Mouse (Mus musculus) embryonic facial prominence, embryonic 14.5 days (tissue): ENCODE results near the gene Sort1. TPM values are rescaled to one million over a fixed set of nuclear protein-coding genes. Genes with fewer than 3 reads are reported as not detected.
"Not testable (repeated sequence)": the region's sequence is repeated elsewhere in the genome, so short reads cannot be mapped to it uniquely, and the experiment has no call there.

Source experiments
- ATAC-seq: fragments of 200-750 bp; cut with Nextera tagmentation; 2 replicates; pipeline ENCODE4 v1.8.0; 2017; ENCODE audit warnings: low read depth, moderate number of reproducible peaks, moderate TSS enrichment
- DNase-seq: peaks from one replicate; pipeline ENCODE4 v3.0.0-alpha.2; 2015; ENCODE audit warnings: low spot score
- H3K27ac ChIP-seq: fragments of 300-500 bp; sonication (generic); replicated peaks from 2 replicates; pipeline ENCODE4 v1.5.1; 2014; ENCODE audit warnings: low read depth, mild to moderate bottlenecking, low read length, moderate library complexity
- H3K27me3 ChIP-seq: fragments of 300-500 bp; sonication (generic); replicated peaks from 2 replicates; pipeline ENCODE4 v1.6.1; 2014; ENCODE audit warnings: low read length; ENCODE audit not compliant: control insufficient read depth, insufficient read depth
- H3K36me3 ChIP-seq: fragments of 300-500 bp; sonication (generic); 2 replicates; pipeline ENCODE4 v1.6.1; 2014; ENCODE audit warnings: low read length, mixed read lengths; ENCODE audit not compliant: control insufficient read depth, insufficient read depth
- H3K4me1 ChIP-seq: fragments of 300-500 bp; sonication (generic); 2 replicates; pipeline ENCODE4 v1.6.1; 2014; ENCODE audit warnings: antibody characterized with exemption, low read length; ENCODE audit not compliant: control insufficient read depth, insufficient read depth
- H3K4me2 ChIP-seq: fragments of 300-500 bp; sonication (generic); 2 replicates; pipeline ENCODE4 v1.6.1; 2014; ENCODE audit warnings: low read depth, mild to moderate bottlenecking, low read length, moderate library complexity, mixed read lengths
- H3K4me3 ChIP-seq: fragments of 300-500 bp; sonication (generic); 2 replicates; pipeline ENCODE4 v1.5.1; 2014; ENCODE audit warnings: low read depth, mild to moderate bottlenecking, low read length
- H3K9ac ChIP-seq: fragments of 300-500 bp; sonication (generic); 2 replicates; pipeline ENCODE4 v1.6.1; 2014; ENCODE audit warnings: low read depth, mild to moderate bottlenecking, low read length, moderate library complexity, mixed read lengths
- H3K9me3 ChIP-seq: fragments of 300-500 bp; sonication (generic); 2 replicates; pipeline ENCODE4 v1.6.1; 2016; ENCODE audit warnings: low read length; ENCODE audit not compliant: control insufficient read depth
- WGBS: fragments of 180-500 bp; shearing (Covaris S2); extraction: QIAGEN DNeasy Blood & Tissue Kit; methylation state at CpG from one replicate; pipeline ENCODE4 v1.1.7; 2014; 5-methylcytosine and 5-hydroxymethylcytosine counted together
- polyA plus RNA-seq: library from polyadenylated mRNA; unstranded; fragments of >200 nt; fragmentation: Nextera tagmentation; extraction: Ambion mirVana; gene quantifications from 2 replicates; pipeline ENCODE4 v1.2.1, GENCODE M21; 2014

Gene Sort1
- 16.5 and 18.0 TPM in 2 replicates for polyA plus RNA-seq

DNA sequence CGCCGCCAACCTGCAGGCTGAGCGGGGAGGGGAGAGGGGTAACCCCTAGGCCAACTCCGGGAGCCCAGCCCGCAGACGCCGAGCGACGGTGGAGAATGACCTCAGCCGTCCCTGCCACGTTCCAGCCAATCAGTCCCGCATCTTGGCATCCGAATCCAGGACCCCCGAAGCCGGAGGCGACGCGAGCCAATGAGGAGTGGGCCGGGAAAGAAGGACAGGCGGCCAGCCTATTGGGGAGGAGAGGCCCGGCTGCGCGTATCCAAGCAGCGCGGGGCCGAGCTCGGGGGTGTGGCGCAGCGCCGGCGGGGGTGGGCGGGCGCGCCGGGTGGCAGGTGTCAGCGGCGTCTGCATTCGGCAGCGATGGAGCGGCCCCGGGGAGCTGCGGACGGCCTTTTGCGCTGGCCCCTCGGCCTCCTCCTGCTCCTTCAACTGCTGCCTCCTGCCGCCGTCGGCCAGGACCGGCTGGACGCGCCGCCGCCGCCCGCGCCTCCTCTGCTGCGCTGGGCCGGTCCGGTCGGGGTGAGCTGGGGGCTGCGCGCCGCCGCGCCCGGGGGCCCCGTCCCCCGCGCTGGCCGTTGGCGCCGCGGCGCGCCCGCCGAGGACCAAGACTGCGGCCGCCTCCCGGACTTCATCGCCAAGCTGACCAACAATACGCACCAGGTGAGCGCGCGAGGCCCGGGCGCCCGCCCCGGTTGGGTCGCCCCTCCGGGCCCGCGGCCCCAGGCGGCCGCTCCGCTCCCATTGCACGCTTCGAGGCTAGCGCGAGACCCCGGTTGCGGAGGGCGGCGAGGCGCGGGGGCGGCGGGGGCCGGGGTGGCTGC is at the start of gene Sort1:
TSS of gene Sort1 (plus strand) at position 302 of the 821 bp plus-strand sequence.
- Histone ChIP-seq H3K4me3 (peak within 1 kb of the TSS; percentile 84), H3K36me3 (peaks cover 17% of the 10 kb centered on the region), H3K27ac (peak within 1 kb of the TSS; percentile 85), H3K9me3 (no peaks in the 10 kb centered on the region), H3K4me1 (peaks cover 43% of the 10 kb centered on the region), H3K27me3 (no peaks in the 10 kb centered on the region), H3K9ac (peak within 1 kb of the TSS; percentile 83), H3K4me2 (peak within 1 kb of the TSS; percentile 92)
- peak; percentile 98 for DNase-seq
- WGBS = under 1% methylated on average over 34 of the region's 109 CpGs
- peak; percentile 98 for ATAC-seq

DNA sequence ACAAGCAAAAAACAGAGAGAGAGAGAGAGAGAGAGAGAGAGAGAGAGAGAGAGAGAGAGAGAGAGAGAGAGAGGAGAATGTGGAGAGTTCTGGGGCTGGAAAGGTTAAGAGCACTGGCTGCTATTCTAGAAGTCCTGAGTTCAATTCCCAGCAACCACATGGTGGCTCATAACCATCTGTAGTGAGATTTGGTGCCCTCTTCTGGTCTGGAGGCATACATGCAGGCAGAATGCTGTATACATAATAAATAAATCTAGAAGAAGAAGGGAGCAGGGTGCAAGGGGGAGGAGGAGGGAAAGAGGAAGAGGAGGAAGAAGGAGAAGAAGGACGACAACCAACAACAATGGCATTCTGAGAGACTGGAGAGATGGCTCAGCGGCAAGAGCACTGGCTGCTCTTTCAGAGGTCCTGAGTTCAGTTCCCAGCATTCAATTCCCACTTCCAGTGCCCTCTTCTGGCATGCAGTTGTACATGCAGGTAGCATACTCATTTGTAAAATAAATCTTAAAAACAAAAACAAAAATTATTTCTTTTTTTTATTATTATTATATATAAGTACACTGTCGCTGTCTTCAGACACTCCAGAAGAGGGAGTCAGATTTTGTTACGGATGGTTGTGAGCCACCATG is 46.3 kb upstream of the Sort1 start:
- H3K27me3 ChIP-seq, H3K4me3 ChIP-seq, H3K4me2 ChIP-seq, H3K27ac ChIP-seq, DNase-seq, H3K36me3 ChIP-seq, H3K9ac ChIP-seq, H3K9me3 ChIP-seq, H3K4me1 ChIP-seq, ATAC-seq: not testable (repeated sequence)
- 91% methylated on average over 4 of the region's 4 CpGs for WGBS

DNA sequence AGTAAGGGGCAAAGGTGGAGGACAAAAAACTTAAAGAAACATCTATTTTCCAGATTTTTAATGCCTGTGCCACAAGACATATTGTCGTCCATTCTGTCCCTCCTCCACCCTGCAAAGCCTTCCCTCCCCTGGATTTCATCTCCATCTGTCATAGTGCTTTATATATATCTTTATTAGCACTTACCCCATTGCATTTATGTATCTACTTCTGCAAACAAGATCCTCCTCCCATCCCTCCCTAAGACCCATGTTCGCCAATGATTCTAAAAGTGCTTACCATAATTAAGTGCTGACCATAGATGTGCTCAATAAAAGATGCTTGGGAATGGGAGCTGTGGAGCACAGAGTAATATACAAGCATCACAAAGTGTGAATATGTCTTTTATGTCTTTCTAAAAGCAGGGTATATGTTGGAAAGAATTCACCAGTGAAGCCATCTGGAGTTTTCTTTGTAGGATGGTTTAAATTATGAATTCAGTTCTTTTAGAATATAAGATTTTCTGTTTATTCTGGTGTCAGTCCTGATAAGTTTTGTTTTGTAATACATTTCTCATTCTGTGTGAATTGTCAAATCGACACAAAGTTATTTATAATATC is 42.5 kb upstream of the Sort1 start:
- Histone ChIP-seq H3K4me3 (no peak overlapping the region), H3K27ac (no peak overlapping the region), H3K4me2 (no peak overlapping the region), H3K36me3 (no peaks in the 10 kb centered on the region), H3K9ac (no peak overlapping the region), H3K4me1 (no peaks in the 10 kb centered on the region), H3K27me3 (no peaks in the 10 kb centered on the region), H3K9me3 (no peaks in the 10 kb centered on the region)
- no peak for DNase-seq
- WGBS = 92% methylated on average over 3 of the region's 3 CpGs
- no peak for ATAC-seq

DNA sequence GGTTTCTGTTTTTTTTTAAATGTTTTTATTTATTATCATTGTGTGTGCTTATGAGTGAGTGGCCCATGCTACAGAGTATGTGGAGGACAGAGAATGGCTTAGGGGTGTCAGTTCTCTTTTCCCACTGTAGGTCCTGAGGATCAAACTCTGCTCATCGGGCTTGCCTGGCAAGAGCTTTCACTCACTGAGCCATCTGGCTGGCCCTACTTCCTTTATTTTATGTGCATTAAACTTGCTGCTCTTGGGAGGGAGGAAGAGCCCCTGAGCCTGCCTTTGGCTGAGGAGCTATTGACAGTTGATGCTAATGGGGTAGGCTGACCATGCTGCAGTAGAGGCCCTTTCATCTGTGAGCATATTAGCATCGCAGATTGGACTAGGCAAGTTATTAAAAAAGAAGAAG is 37.0 kb upstream of the Sort1 start:
- Histone ChIP-seq H3K4me2 (no peak overlapping the region), H3K4me3 (no peak overlapping the region), H3K9me3 (no peaks in the 10 kb centered on the region), H3K9ac (no peak overlapping the region), H3K4me1 (no peaks in the 10 kb centered on the region), H3K27me3 (no peaks in the 10 kb centered on the region), H3K27ac (no peak overlapping the region), H3K36me3 (no peaks in the 10 kb centered on the region)
- no peak for ATAC-seq
- no peak for DNase-seq
- 88% methylated on average over 2 of the region's 2 CpGs for WGBS

DNA sequence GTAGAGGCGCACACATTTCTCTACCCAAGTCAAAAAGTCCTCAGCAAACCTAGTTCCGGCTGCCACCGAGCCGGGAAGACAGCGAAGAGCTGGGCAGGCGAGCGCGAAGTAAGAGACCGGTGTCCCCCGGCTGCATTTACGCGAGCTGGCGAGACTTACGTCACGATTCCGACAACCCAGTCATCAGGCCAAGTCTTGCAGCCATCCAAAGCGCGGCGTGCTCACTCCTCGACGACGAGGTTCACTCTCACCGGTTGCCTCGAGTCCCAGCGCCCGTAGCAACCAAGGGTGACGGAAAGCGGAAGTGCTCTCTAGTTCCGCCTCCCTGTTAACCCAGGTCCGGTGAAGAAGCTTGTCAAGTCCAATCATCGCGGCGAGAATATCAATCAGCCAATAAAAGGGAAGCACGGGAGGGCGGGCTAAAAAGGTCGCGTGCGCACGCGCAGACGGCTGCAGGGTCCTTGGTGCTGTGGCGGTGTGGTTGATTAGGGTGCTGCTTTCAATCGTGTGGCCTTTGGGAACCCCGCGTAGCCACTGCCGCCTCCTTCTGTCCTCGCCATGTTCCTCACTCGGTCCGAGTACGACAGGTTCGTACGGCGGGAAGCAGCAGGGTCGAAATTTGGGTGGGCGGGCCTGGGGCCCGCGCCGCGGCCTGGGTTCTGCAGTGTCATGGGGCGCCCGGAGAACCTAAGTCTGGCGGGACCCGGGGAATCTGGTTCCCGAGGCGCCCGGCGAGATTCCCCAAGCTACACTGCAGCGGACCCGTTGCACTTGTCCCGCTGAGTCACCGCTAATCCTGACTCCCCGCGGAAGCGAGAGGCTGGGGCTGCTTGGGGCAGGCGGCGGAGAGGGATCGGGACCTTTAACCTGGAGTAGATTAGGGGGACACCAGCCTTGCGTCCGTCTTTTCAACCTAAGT is 26.9 kb upstream of the Sort1 start, which contains the start of gene Psma5:
TSS of gene Psma5 (plus strand) at position 208 of the 919 bp plus-strand sequence.
- peak within 1 kb of the TSS; percentile 98 for H3K4me3 ChIP-seq
- peak within 1 kb of the TSS; percentile 88 for H3K4me2 ChIP-seq
- H3K4me1 ChIP-seq = peaks cover 10% of the 10 kb centered on the region
- peak within 1 kb of the TSS; percentile 44; the same call in 1 of the 2 replicates for H3K27ac ChIP-seq
- H3K36me3 ChIP-seq = peaks cover 4% of the 10 kb centered on the region
- H3K27me3 ChIP-seq = no peaks in the 10 kb centered on the region
- WGBS = under 1% methylated on average over 67 of the region's 79 CpGs
- DNase-seq (peak; percentile 99), ATAC-seq (peak; percentile 100)
- H3K9me3 ChIP-seq = no peaks in the 10 kb centered on the region
- peak within 1 kb of the TSS; percentile 95 for H3K9ac ChIP-seq

DNA sequence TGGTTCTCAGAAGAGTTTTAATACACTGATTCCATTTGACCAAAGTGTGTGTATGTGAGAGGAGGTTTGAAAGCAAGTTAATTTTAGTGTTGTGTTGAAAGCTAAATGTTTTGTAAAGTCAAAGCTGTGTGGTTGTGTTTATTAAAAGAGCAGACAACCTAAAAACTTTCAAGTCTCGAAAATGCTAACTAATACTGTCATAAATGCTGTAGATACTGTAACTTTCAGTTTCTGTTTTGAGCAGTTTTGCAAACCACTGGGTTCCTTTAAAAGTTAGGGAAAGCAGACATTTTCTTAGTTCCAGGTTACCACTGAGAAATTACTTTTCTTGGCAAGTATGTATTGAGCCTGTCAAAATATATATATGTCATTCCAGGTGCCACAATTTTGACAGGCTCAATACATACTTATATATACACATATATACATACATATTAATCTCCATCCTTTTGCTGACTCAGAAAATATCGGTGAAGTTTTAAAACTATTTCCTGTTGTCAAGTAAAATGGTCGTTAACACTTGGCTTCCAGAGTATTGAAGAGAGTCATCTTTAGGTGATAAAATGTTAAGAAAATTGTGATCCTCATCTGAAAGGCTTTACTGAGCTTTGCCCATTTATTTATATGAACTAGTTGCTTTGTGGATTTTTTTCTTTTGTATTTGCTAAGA is 25.9 kb upstream of the Sort1 start:
- WGBS = 72% methylated on average over 3 of the region's 3 CpGs
- H3K4me2 ChIP-seq = peak overlapping the region; percentile 88
- peaks cover 10% of the 10 kb centered on the region for H3K4me1 ChIP-seq
- H3K9ac ChIP-seq = peak overlapping the region; percentile 95
- no peak overlapping the region for H3K27ac ChIP-seq
- H3K9me3 ChIP-seq = no peaks in the 10 kb centered on the region
- peaks cover 11% of the 10 kb centered on the region for H3K36me3 ChIP-seq
- DNase-seq = no peak
- no peak for ATAC-seq
- H3K4me3 ChIP-seq = peak overlapping the region; percentile 98
- H3K27me3 ChIP-seq = no peaks in the 10 kb centered on the region

DNA sequence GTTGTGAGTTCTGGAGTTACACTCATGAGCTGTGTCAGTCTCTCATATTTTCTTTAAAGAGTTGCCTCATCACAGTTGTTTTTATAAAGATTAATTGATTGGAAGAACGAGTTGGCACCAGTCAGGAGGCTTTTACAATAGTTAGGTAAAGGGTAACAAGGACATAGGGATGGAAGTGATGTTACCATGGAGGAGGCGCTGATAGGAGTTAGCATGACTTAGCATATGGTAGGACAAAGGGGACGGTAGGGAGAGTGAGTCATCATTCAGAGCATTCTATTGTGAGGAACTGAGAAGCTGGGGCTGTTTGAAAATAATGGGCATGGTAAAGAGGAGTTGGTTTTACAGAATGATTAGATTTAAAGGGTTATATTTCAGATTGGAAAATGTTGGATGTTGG is 24.6 kb upstream of the Sort1 start:
- Histone ChIP-seq H3K27ac (no peak overlapping the region), H3K27me3 (no peaks in the 10 kb centered on the region), H3K9me3 (no peaks in the 10 kb centered on the region), H3K4me1 (peaks cover 10% of the 10 kb centered on the region), H3K4me2 (no peak overlapping the region), H3K9ac (no peak overlapping the region), H3K36me3 (peaks cover 21% of the 10 kb centered on the region), H3K4me3 (no peak overlapping the region)
- 78% methylated on average over 3 of the region's 3 CpGs for WGBS
- ATAC-seq (no peak), DNase-seq (no peak)
